Mouse (Mus musculus) cortical plate, adult 2 months (tissue): Measurements from ENCODE around the gene Ptprd.

Source experiments
- CTCF ChIP-seq: fragments of 200-500 bp; IDR thresholded peaks from 2 replicates; pipeline ENCODE4 v1.5.1; 2011; ENCODE audit warnings: mild to moderate bottlenecking, control low read depth, low read length; ENCODE audit not compliant: insufficient read depth; ENCODE audit errors: extremely low read depth
- POLR2A ChIP-seq: fragments of 200-500 bp; IDR thresholded peaks from 2 replicates; pipeline ENCODE4 v1.6.1; 2011; ENCODE audit warnings: mild to moderate bottlenecking, low read length, control low read depth; ENCODE audit not compliant: insufficient read depth; ENCODE audit errors: extremely low read depth

DNA sequence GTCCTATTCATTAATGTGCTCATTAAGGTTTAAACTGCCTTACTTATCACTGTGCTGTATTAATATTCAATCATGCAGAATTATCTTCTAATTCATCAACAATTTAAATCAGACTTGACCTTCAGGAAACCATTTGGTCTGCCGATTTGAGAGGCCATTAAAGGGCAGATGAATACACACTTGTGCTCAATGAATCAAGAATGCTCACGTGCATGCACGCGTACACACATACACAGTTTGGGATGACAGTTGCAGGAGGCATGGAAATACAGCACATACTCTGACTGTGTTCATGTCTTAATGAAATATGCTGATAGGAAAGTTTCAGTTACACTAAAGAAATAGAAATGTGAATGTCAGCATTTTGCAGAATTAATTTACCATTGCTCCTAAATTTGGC, 2066.8 kb downstream of the Ptprd start:
- TF ChIP-seq CTCF: no peak
- TF ChIP-seq POLR2A: no peak
